Mouse (Mus musculus) large intestine, adult 2 months (tissue): Measurements from ENCODE around the gene 4932438H23Rik. TPM values are rescaled to one million over a fixed set of nuclear protein-coding genes. Genes with fewer than 3 reads are reported as not detected.

Source experiments
- DNase-seq: peaks from one replicate; pipeline ENCODE4 v3.0.0-alpha.2; 2012; ENCODE audit warnings: low read depth, low spot score
- WGBS: fragments of 180-500 bp; shearing (Covaris S2); methylation state at CpG from one replicate; pipeline ENCODE4 v1.1.7; 2018; 5-methylcytosine and 5-hydroxymethylcytosine counted together
- polyA plus RNA-seq: library from polyadenylated mRNA; depleted of rRNA; stranded (reverse); fragments of >200 nt; gene quantifications from 2 replicates; pipeline ENCODE4 v1.2.3, GENCODE M21; 2012; rRNA removed

4932438H23Rik gene
- 1.7 and 2.5 TPM in 2 replicates for polyA plus RNA-seq

DNA sequence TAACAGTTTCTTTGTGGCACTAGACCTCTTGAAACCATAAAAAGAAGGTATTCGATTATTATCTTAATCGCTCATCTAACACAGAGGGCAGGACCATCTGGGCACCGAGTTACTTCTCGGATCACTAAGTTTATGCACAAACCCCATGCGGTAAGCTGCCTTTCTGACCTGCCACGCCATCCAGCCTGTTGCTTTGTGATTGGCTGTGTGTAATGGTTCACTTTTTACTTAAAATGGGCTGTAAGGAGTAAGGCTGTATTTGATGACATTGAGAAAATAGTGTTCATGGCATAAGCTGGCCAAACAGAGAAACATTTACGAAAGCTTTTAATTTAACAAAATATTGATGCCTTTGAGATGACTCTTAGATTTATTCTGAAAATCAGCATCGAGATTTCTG, at the start of gene 4932438H23Rik:
Gene 4932438H23Rik (minus strand): TSS at position 101 of the 400 bp plus-strand sequence.
- 85% methylated on average over 8 of the region's 8 CpGs for WGBS
- no peak for DNase-seq

DNA sequence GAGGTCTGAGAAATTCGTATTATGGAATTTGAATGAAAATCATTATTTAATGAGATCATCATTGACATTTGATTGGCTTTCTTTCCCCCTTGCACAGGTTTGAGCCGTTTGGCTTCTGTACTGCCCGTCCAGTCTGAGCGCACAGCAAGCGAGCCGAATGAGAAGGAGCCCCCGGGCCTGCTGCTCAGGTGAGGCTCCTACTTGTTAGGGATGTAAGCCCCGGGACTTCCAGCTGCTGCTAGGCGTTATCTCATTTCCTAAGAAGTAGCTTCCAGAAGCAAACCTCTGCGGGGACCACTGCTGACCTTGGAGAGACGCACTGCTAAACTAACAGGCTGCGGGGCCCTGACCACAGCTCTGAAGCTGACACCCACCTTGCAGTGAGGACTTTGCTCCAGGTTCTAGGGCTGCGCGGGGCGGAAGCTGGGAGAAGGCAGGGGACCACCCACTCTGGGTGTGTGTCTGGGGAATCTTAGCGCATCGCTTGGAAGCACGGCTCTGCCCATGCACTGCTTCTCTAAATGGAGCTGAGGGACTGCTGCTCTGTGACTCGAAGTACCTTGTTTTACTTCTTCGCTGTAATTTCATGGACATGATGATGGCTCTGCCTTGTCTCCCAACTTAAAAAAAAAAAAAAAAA, 46.2 kb upstream of the 4932438H23Rik start:
- no peak for DNase-seq
- 31% methylated on average over 20 of the region's 20 CpGs for WGBS

DNA sequence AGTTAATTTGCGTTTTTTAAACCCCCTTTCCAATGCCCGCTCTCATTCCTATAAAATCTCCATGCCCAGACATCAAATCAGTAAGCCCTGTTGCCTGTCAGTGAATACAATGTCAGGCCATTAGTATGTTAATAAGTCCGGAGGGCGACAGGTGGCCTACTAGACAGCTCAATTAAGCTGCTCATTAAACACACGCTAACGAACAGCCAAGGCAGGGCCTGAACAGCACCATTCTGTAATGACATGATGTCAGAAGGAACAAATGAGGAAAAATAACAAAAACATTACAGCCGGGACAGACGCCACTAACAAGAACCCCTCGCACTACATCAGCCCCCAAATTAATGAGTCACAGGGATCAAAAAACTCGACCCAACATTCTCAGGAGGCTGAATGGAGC, 45.5 kb upstream of the 4932438H23Rik start:
- no peak for DNase-seq
- WGBS = 27% methylated on average over 10 of the region's 10 CpGs

GRCm38 (mm10) chr16:91140056-91140455, 45.1 kb upstream of the 4932438H23Rik start:
- DNase-seq = no peak
- 20% methylated on average over 13 of the region's 13 CpGs for WGBS

DNA sequence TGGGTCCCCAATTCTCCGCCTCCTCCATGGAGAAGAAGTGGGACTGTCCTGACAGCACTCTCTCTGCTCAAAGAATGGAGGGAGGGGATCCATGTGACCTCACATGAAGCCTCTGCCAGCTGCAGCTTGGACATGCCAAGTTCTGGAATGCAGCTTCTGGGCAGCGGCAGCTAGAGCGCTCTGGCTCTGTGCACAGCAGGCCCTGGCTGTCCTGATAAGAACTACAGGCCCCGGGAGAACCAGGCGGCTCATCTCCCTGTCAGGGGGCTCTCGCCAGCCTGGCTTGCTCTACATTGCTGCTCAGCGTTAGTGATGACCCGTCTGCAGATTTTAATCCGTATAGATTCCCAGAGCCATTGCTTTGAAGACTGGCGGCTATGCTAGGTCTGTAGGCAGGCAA, 44.6 kb upstream of the 4932438H23Rik start:
- DNase-seq = no peak
- 31% methylated on average over 10 of the region's 10 CpGs for WGBS

GRCm38 (mm10) chr16:91138736-91139135, 43.8 kb upstream of the 4932438H23Rik start:
- WGBS = 88% methylated on average over 3 of the region's 3 CpGs
- no peak for DNase-seq

GRCm38 (mm10) chr16:91138151-91138550, 43.2 kb upstream of the 4932438H23Rik start:
- DNase-seq = no peak
- 88% methylated on average over 7 of the region's 7 CpGs for WGBS

GRCm38 (mm10) chr16:91136607-91137006, 41.7 kb upstream of the 4932438H23Rik start:
- DNase-seq = no peak
- WGBS = 68% methylated on average over 3 of the region's 3 CpGs

- WGBS = 78% methylated on average over 15 of the region's 15 CpGs
- DNase-seq = no peak
Measured at GRCm38 (mm10) chr16:91129916-91130315, 35.0 kb upstream of the 4932438H23Rik start.

DNA sequence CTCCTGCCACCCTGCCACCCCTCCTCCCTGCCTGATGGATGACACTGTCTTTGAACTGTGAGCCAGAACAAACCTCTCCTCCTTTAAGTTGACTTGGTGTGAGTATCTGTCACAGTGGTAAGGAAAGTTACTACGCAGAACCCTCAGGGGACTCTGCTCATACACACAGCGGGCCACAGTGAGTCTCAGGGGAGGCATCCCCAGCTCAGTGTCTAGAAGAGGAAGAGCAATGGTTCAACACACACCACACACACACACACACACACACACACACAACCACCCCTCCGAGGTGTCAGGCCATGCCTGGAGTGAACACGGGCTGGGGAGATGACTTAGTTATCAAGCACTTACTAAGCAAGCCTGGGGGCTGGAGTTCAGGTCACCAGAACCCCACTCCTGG, 33.5 kb upstream of the 4932438H23Rik start:
- no peak for DNase-seq

GRCm38 (mm10) chr16:91126734-91127524, 32.0 kb upstream of the 4932438H23Rik start:
- WGBS = 70% methylated on average over 8 of the region's 8 CpGs
- DNase-seq = no peak

More for the DNA sequence above, 33.5 kb upstream of the 4932438H23Rik start:
- 87% methylated on average over 4 of the region's 4 CpGs for WGBS

GRCm38 (mm10) chr16:91124256-91124655, 29.3 kb upstream of the 4932438H23Rik start:
- WGBS = 65% methylated on average over 3 of the region's 3 CpGs
- DNase-seq = no peak

GRCm38 (mm10) chr16:91123821-91124220, 28.9 kb upstream of the 4932438H23Rik start:
- DNase-seq = no peak
- WGBS = 83% methylated on average over 1 of the region's 1 CpGs

GRCm38 (mm10) chr16:91119879-91120278, 25.0 kb upstream of the 4932438H23Rik start:
- WGBS = 80% methylated on average over 6 of the region's 6 CpGs

GRCm38 (mm10) chr16:91116696-91117095, 21.8 kb upstream of the 4932438H23Rik start:
- 54% methylated on average over 7 of the region's 7 CpGs for WGBS
- DNase-seq = no peak

More at GRCm38 (mm10) chr16:91119879-91120278, 25.0 kb upstream of the 4932438H23Rik start:
- no peak for DNase-seq

GRCm38 (mm10) chr16:91116006-91116405, 21.1 kb upstream of the 4932438H23Rik start:
- WGBS = 67% methylated on average over 4 of the region's 4 CpGs
- no peak for DNase-seq

GRCm38 (mm10) chr16:91110999-91111535, 16.1 kb upstream of the 4932438H23Rik start:
- 43% methylated on average over 11 of the region's 11 CpGs for WGBS
- DNase-seq = no peak

DNA sequence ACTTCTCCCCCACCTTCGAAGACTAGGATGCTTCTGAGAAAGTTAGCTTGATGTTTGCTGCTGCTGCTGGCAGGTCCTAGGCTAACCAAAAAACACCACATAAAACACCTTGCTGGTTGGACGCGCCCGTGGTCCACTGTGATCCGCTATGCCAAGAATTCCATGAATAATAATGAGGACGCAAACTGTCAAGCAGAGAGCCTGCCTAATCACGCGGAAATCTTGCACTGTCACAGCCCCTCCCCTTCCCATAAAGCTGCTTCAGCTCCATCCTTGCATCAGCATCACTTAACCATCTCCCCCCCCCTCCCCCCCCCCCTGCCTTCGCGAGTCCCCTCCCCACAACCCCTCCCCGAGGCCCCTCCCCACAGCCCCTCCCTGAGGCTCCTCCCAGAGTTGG, 12.7 kb upstream of the 4932438H23Rik start:
- WGBS = 69% methylated on average over 11 of the region's 11 CpGs
- no peak for DNase-seq

- 45% methylated on average over 13 of the region's 13 CpGs for WGBS
Measured at GRCm38 (mm10) chr16:91105481-91106051, 10.6 kb upstream of the 4932438H23Rik start.

GRCm38 (mm10) chr16:91104821-91105480, 10.0 kb upstream of the 4932438H23Rik start:
- 32% methylated on average over 10 of the region's 10 CpGs for WGBS
- DNase-seq = no peak

More at GRCm38 (mm10) chr16:91105481-91106051, 10.6 kb upstream of the 4932438H23Rik start:
- DNase-seq = no peak
